Mouse (Mus musculus) embryo, embryonic 10 days (tissue): ENCODE measurements at regions not wholly inside any gene's neighbourhood (a gene's known extent, or its start where the extent isn't known, plus 50 kb on each side); places are given as distances from the start of the nearest gene placed in this dataset.

Experiments
- DNase-seq: peaks from one replicate; pipeline ENCODE4 v3.0.0-alpha.2; 2015; ENCODE audit warnings: low spot score

- DNase-seq, result peak; percentile 14
These were observed 652.3 kb downstream of the Pcdh17 start for GRCm38 (mm10) chr14:85095631-85096030.

- DNase-seq, result peak; percentile 59
These were observed 653.7 kb downstream of the Pcdh17 start for GRCm38 (mm10) chr14:85097077-85097476.
